Mouse (Mus musculus) embryonic facial prominence, embryonic 12.5 days (tissue): ENCODE results near the gene Mink1. TPM values are rescaled to one million over a fixed set of nuclear protein-coding genes. Genes with fewer than 3 reads are reported as not detected.

Experiments
- ATAC-seq: fragments of 200-750 bp; cut with Nextera tagmentation; 2 replicates; pipeline ENCODE4 v1.8.0; 2017; ENCODE audit not compliant: insufficient number of reproducible peaks, insufficient read depth, low FRiP score, low TSS enrichment
- H3K27ac ChIP-seq: fragments of 300-500 bp; sonication (generic); 2 replicates; pipeline ENCODE4 v1.5.1; 2016; ENCODE audit warnings: mild to moderate bottlenecking
- H3K27me3 ChIP-seq: fragments of 300-500 bp; sonication (generic); 2 replicates; pipeline ENCODE4 v1.6.1; 2016; ENCODE audit warnings: mild to moderate bottlenecking, moderate library complexity
- H3K36me3 ChIP-seq: fragments of 300-500 bp; sonication (generic); 2 replicates; pipeline ENCODE4 v1.6.1; 2016; ENCODE audit warnings: mild to moderate bottlenecking
- H3K4me1 ChIP-seq: fragments of 300-500 bp; sonication (generic); 2 replicates; pipeline ENCODE4 v1.6.1; 2016
- H3K4me2 ChIP-seq: fragments of 300-500 bp; sonication (generic); replicated peaks from 2 replicates; pipeline ENCODE4 v1.6.1; 2016; ENCODE audit warnings: mild to moderate bottlenecking, moderate library complexity
- H3K4me3 ChIP-seq: fragments of 300-500 bp; sonication (generic); 2 replicates; pipeline ENCODE4 v1.5.1; 2016; ENCODE audit warnings: mild to moderate bottlenecking
- H3K9ac ChIP-seq: fragments of 300-500 bp; sonication (generic); 2 replicates; pipeline ENCODE4 v1.6.1; 2016; ENCODE audit warnings: mild to moderate bottlenecking, moderate library complexity
- H3K9me3 ChIP-seq: fragments of 300-500 bp; sonication (generic); 2 replicates; pipeline ENCODE4 v1.6.1; 2016; ENCODE audit warnings: mild to moderate bottlenecking, moderate library complexity
- WGBS: fragments of 180-500 bp; shearing (Covaris S2); methylation state at CpG from one replicate; pipeline ENCODE4 v1.1.7; 2016; 5-methylcytosine and 5-hydroxymethylcytosine counted together
- polyA plus RNA-seq: library from polyadenylated mRNA; unstranded; fragments of >200 nt; fragmentation: Nextera tagmentation; extraction: Ambion mirVana; gene quantifications from 2 replicates; pipeline ENCODE4 v1.2.1, GENCODE M21; 2016

Gene Mink1
- polyA plus RNA-seq, 1 experiment from 2014 or later: 16.7 TPM

DNA sequence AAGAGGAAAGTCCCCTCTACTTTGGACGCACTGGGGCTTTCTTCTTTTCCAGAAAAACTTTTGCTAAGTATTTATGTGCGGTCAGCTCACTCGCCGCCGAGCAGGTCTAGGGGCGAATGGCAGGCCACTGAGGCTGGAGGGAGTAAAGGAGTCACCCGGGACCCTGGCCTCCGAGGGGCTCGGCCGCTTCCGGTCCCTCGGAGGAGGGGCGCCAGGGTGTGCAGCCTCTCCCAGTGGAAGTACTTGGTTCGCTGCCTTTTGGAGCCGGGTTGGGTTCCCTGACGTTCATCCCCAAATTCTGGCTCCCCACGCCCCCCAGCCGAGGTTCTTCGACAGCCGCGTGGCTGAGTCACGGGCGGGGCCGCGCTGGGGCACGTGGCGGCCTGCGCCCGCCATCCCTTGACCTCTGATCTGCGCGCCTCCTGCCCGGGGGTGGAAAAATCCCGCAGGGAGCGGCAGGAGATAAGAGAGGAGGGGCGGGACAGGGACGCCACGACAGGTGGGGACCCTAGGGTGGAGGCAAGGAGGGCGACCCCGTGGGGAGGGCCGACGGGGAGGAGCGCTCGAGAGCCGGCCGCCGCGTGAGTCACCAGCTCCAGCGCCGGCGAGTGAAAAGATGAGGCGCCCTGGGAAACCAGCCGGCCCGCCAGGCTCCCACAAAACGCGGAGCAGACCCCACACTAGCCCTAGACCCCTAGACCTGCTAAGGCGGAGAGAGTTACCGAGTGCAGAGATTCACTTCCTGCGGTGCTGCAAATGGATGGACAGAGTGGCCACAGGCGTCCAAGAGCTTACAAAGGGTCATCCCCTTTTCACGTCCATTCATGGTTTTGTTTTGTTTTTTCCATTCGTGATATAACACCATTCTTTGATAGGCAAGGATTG, 93.1 kb downstream of the Mink1 start:
- peaks cover 47% of the 10 kb centered on the region for H3K4me1 ChIP-seq
- H3K27me3 ChIP-seq: no peaks in the 10 kb centered on the region
- ATAC-seq: no peak

GRCm38 (mm10) chr11:70656456-70656927, 93.8 kb downstream of the Mink1 start:
- H3K4me1 ChIP-seq: peaks cover 47% of the 10 kb centered on the region
- WGBS: 2% methylated on average over 16 of the region's 16 CpGs
- no peaks in the 10 kb centered on the region for H3K9me3 ChIP-seq
- 0 out of 2 replicates have a peak, but pooled peaks have one; percentile 29 for ATAC-seq
- H3K4me2 ChIP-seq: peak overlapping the region; percentile 97
- H3K27ac ChIP-seq: peak overlapping the region; percentile 99
- H3K36me3 ChIP-seq: peaks cover 26% of the 10 kb centered on the region
- peak overlapping the region; percentile 99 for H3K4me3 ChIP-seq
- peak overlapping the region; percentile 98 for H3K9ac ChIP-seq
- no peaks in the 10 kb centered on the region for H3K27me3 ChIP-seq

More for the DNA sequence above, 93.1 kb downstream of the Mink1 start:
- Histone ChIP-seq H3K4me2 (peak overlapping the region; percentile 97), H3K36me3 (peaks cover 28% of the 10 kb centered on the region), H3K9ac (peak overlapping the region; percentile 98), H3K4me3 (peak overlapping the region; percentile 99), H3K9me3 (no peaks in the 10 kb centered on the region), H3K27ac (peak overlapping the region; percentile 99)
- 1% methylated on average over 61 of the region's 61 CpGs for WGBS

DNA sequence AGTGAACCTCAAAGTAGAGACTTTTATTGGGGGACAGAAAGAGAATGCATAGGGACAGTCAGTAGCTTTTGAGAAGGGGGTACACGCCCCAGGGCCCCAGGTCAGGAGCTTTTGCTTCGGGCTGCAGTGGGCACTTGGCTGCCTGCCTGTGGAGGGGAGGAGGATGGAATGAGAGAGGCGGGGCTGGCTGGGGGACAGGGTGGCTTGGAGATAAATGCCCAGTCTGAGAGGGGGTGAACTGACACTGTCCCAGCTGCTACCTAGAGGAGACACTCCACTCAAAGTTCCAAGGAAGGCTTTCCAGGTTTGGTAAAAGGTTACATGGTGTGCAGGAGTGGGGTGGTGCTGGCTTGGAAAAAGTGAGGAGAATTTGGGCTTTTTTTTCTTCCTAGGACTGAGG, 94.3 kb downstream of the Mink1 start, which contains the start of gene Eno3:
Gene Eno3, plus strand, starts transcription at position 239 of the 400 bp plus-strand sequence.
- 14% methylated on average over 3 of the region's 3 CpGs for WGBS
- H3K27ac ChIP-seq: peak within 1 kb of the TSS; percentile 99
- H3K36me3 ChIP-seq: peaks cover 25% of the 10 kb centered on the region
- H3K27me3 ChIP-seq: no peaks in the 10 kb centered on the region
- H3K4me3 ChIP-seq: peak within 1 kb of the TSS; percentile 99
- no peak for ATAC-seq
- H3K4me1 ChIP-seq: peaks cover 45% of the 10 kb centered on the region
- H3K9ac ChIP-seq: peak within 1 kb of the TSS; percentile 98
- peak within 1 kb of the TSS; percentile 97 for H3K4me2 ChIP-seq
- no peaks in the 10 kb centered on the region for H3K9me3 ChIP-seq

GRCm38 (mm10) chr11:70657573-70657972, 94.9 kb downstream of the Mink1 start:
- 0 out of 2 replicates have a peak overlapping the region, but pooled peaks have one; percentile 9 for H3K4me2 ChIP-seq
- peak overlapping the region; percentile 99 for H3K27ac ChIP-seq
- H3K4me3 ChIP-seq: no peak overlapping the region
- no peaks in the 10 kb centered on the region for H3K27me3 ChIP-seq
- 46% methylated on average over 6 of the region's 6 CpGs for WGBS
- peaks cover 27% of the 10 kb centered on the region for H3K36me3 ChIP-seq
- no peaks in the 10 kb centered on the region for H3K9me3 ChIP-seq
- peaks cover 39% of the 10 kb centered on the region for H3K4me1 ChIP-seq
- ATAC-seq: no peak
- H3K9ac ChIP-seq: no peak overlapping the region

- Histone ChIP-seq H3K36me3 (peaks cover 27% of the 10 kb centered on the region), H3K9me3 (no peaks in the 10 kb centered on the region), H3K4me2 (no peak overlapping the region), H3K4me3 (no peak overlapping the region), H3K27me3 (no peaks in the 10 kb centered on the region), H3K4me1 (peaks cover 35% of the 10 kb centered on the region), H3K27ac (peak overlapping the region; percentile 99; the same call in 1 of the 2 replicates), H3K9ac (peak overlapping the region; percentile 11; the same call in 1 of the 2 replicates)
- ATAC-seq: no peak
- WGBS: 47% methylated on average over 9 of the region's 9 CpGs
Observed at GRCm38 (mm10) chr11:70657991-70658390, 95.3 kb downstream of the Mink1 start.

DNA sequence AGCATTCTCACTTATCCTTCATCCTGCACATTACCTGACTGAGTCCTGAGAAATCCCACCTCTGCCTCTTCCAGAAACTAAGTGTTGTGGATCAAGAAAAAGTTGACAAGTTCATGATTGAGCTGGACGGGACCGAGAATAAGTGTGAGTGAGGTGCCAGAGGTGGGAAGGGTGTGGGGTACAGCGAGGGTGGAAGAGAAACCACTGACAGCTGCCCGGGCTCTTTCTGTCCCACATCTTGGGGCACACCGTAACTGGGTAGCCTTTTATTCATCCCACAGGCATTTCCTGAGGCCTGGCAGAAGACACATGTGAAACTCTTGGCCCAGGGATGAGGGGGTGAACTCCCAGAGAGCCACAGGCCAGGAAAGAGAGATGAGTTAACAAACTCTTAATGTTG, 95.8 kb downstream of the Mink1 start:
- H3K4me2 ChIP-seq: no peak overlapping the region
- 78% methylated on average over 5 of the region's 5 CpGs for WGBS
- no peak overlapping the region for H3K4me3 ChIP-seq

DNA sequence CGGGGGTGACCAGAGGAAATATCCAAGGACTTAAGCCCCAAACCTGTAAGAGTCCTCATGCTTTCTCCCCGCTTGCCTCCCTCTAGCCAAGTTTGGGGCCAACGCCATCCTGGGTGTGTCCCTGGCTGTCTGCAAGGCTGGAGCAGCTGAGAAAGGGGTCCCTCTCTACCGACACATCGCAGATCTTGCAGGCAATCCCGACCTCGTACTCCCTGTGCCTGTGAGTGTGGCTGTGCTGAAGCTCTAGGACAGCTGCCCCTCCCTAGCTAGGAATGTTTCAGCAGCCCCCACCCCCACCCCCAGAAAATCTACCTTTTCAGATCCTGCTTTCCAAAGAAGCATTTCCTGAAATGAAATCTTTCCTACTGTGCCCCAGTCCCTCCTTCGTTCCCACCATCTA, 96.3 kb downstream of the Mink1 start:
- no peak overlapping the region for H3K9ac ChIP-seq
- WGBS: 69% methylated on average over 8 of the region's 8 CpGs
- no peaks in the 10 kb centered on the region for H3K27me3 ChIP-seq
- ATAC-seq: no peak
- H3K4me2 ChIP-seq: no peak overlapping the region
- no peaks in the 10 kb centered on the region for H3K9me3 ChIP-seq
- H3K27ac ChIP-seq: no peak overlapping the region
- no peak overlapping the region for H3K4me3 ChIP-seq
- peaks cover 36% of the 10 kb centered on the region for H3K36me3 ChIP-seq
- peaks cover 35% of the 10 kb centered on the region for H3K4me1 ChIP-seq

More for the DNA sequence above, 95.8 kb downstream of the Mink1 start:
- ATAC-seq: no peak
- Histone ChIP-seq H3K27ac (no peak overlapping the region), H3K36me3 (peaks cover 32% of the 10 kb centered on the region), H3K9ac (no peak overlapping the region), H3K9me3 (no peaks in the 10 kb centered on the region), H3K27me3 (no peaks in the 10 kb centered on the region), H3K4me1 (peaks cover 35% of the 10 kb centered on the region)

- H3K9me3 ChIP-seq: no peaks in the 10 kb centered on the region
Observed at GRCm38 (mm10) chr11:70660571-70660970, 97.9 kb downstream of the Mink1 start.

GRCm38 (mm10) chr11:70663101-70663500, 100.4 kb downstream of the Mink1 start:
- H3K36me3 ChIP-seq: peaks cover 61% of the 10 kb centered on the region
- no peaks in the 10 kb centered on the region for H3K27me3 ChIP-seq
- no peak overlapping the region for H3K27ac ChIP-seq
- H3K9ac ChIP-seq: no peak overlapping the region
- no peak overlapping the region for H3K4me3 ChIP-seq
- peaks cover 24% of the 10 kb centered on the region for H3K4me1 ChIP-seq
- WGBS: 93% methylated on average over 8 of the region's 8 CpGs
- H3K4me2 ChIP-seq: no peak overlapping the region
- no peak for ATAC-seq
- no peaks in the 10 kb centered on the region for H3K9me3 ChIP-seq

More at GRCm38 (mm10) chr11:70660571-70660970, 97.9 kb downstream of the Mink1 start:
- H3K4me3 ChIP-seq: no peak overlapping the region
- H3K36me3 ChIP-seq: peaks cover 51% of the 10 kb centered on the region
- H3K4me2 ChIP-seq: no peak overlapping the region
- WGBS: 83% methylated on average over 8 of the region's 8 CpGs
- no peak overlapping the region for H3K27ac ChIP-seq
- H3K4me1 ChIP-seq: peaks cover 33% of the 10 kb centered on the region
- no peak for ATAC-seq
- H3K27me3 ChIP-seq: no peaks in the 10 kb centered on the region
- no peak overlapping the region for H3K9ac ChIP-seq

DNA sequence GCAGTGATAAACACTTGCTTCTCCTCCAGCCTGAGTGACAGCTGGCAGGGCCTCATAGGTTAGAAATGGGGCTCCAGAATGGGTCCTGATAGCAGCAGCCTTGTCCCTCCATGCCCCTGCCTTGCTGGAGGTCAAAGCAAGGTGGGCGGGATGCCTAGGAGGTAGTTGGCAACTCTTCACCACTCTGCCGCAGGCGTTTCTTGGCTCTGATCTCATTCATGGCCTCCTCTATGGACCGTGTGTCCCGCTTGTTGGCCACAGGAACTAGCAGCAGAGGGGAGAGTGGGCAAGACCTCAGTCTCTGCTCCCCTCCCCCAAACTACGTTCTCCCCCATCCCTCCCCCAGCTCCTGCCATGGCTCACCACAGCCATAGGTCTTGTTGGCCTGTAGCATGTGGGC, 101.3 kb downstream of the Mink1 start:
- H3K36me3 ChIP-seq: peaks cover 61% of the 10 kb centered on the region

More for the DNA sequence above, 101.3 kb downstream of the Mink1 start:
- no peaks in the 10 kb centered on the region for H3K9me3 ChIP-seq
- H3K4me3 ChIP-seq: no peak overlapping the region
- H3K27ac ChIP-seq: no peak overlapping the region
- no peaks in the 10 kb centered on the region for H3K27me3 ChIP-seq
- H3K9ac ChIP-seq: no peak overlapping the region
- 94% methylated on average over 6 of the region's 6 CpGs for WGBS
- ATAC-seq: no peak
- H3K4me2 ChIP-seq: no peak overlapping the region
- peaks cover 18% of the 10 kb centered on the region for H3K4me1 ChIP-seq
